Mouse (Mus musculus): ENCODE results near the gene Iglon5. TPM values are rescaled to one million over a fixed set of nuclear protein-coding genes. Genes with fewer than 3 reads are reported as not detected.

Iglon5 gene
- polyA plus RNA-seq (2012; rRNA removed), result 3.7 and 4.2 TPM in 2 replicates

DNA sequence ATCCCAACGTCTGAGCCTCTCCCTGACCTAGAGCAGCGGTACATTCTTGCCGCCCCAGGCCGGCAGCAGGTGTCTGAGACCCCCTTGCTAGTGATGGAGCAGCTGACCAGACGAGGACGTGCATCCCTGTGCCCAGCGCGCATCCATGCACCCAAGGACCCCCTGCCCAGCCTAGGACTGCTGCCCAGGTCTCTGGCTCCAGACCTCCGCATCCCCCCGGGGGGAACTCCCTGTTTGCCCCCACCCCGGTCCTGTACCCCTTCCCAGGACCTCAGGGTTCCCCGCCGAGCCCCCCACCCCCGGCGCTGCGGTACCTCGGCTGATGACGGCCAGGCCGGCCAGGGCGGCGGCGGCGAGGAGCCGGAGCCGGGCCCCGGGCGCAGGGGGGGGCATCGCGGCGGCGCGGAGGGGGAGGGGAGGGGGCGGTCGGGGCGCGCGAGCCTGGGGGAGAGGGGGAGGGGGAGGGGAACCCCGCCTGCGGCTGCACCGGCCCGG, at the start of gene Iglon5:
TSS of gene Iglon5 (minus strand) at position 445 of the 495 bp plus-strand sequence.

DNA sequence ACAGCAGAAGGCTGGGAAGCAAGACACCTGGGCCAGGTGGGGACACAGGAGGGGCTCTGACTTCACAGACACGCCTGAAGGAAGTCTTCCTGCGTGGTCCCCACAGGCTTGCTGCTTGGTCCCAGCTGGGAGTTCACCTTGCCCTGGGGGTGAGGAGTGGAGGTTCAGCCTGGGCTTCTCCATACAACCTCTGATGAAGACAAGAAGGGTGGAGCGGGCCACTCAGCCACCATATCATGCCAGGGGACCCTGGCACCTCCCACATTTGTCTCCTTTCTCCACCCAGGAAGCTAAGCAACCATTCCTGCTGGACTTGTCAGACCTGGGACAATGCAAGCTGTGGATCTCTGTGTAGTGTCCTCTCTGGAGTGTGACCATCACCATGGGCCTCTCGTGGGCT, 27.0 kb downstream of the Iglon5 start, which contains the start of gene Vsig10l:
TSS of gene Vsig10l (plus strand) at position 301 of the 400 bp plus-strand sequence.

DNA sequence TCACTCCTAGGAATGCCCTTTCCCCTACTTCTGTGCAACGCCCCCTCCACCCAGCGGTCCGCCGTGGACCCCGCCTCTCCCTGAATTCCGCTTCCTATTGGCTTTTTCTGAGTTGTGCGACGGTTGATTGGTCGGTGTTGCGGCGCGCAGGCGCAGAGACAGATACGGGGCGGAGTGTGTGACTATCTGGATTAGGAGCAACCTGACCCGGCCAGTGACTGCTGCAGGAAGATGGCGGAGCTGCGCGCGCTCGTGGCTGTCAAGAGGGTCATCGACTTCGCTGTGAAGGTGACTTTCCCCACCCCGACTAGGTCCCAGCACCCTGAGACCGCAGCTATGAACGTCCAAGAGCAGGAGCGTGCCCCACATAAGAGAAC, 46.0 kb downstream of the Iglon5 start, which contains the start of the genes Etfb and Gm45233:
TSS of gene Etfb (plus strand) at position 167 of the 377 bp plus-strand sequence.
TSS of gene Gm45233 (plus strand) at position 212 of the 377 bp plus-strand sequence.

DNA sequence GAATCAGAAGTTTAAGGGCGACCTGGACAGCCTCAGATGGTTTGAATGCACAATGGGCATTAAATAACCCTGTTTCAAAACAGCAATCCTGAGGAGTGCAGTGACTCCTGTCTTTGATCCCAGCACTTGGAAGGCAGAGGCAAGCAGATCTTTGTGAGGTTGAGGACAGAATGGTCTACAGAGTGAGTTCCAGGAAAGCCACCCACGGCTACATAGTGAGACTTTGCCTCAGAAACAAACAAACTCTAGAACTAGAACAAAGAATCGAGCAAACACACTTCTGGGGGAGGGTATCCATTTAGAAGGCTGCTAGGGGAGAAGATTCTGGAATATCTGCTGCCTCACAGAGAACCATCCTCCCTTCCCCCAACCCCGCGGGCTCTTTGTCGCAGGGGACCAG, 49.4 kb downstream of the Iglon5 start, which contains the start of gene Cldnd2:
TSS of gene Cldnd2 (plus strand) at position 301 of the 400 bp plus-strand sequence.

DNA sequence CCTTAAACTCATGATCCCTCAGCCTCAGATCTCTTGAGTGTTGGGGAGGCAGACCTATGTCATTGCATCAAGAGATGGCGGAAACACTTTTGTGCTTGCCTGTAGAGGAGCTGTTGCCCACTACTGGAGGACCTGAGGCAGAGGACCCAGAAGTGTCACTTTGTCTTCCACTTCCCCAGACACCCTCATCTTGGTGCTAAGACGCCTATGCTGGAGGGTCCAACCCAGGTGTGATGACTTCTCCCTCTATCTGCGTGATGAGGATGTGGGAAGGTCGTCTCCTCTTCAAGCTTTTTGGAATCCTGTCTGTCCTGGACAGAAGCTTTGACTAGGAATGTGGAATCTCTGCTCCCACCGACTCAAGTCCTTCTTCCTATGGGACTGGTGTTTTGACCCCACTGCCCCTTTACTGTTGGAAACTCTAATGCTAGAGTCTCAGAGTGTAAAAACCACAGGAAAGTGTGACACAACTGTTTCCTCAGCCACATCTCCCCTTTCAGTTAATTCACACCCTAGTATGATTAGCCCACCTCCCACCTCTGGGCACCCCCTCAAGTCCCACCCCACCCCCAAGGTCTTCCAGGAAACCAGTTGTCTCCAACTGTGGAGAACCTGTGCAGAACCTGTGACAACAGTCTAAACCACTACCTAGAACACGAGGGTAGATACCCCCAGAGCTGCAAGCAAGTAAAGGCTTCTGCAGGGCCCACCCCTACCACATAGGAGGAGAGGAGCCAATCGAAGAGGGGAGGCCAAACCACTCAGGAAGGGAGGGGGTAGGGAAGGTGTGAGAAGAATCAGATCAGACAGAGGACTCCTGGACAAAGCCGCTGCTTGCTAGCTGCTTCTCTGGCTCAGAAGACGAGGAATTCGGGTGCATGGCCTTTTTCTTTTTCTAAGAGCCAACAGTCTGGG, 53.3 kb downstream of the Iglon5 start, which contains the start of gene Nkg7:
TSS of gene Nkg7 (plus strand) at position 733 of the 915 bp plus-strand sequence.

DNA sequence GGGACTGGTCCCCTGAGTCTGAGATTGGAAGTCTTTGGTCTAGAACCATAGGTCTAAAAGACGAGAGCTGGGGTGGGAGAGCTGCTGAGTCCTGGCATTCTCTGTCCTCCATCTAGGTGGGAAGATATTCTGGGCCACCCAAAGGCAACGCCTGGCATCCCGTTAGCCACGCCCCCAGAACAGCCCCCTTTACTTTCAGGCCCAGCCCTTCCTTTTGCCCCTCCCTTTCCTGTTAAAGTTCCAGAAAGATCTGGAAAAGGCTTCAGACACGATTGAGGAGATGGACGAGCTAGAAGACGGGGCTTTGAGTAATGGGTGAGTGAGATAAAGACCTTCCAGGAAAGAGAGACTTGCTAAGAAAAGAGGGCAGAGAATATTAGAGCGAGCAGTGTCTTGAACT, 62.5 kb downstream of the Iglon5 start, which contains the start of gene Lim2:
TSS of gene Lim2 (plus strand) at position 265 of the 400 bp plus-strand sequence.

Other genes with a start within 250 kb of the Iglon5 start
- gene Zfp715, start 176.8 kb downstream of the Iglon5 start, polyA plus RNA-seq (2012; rRNA removed), result 0.30 and 0.62 TPM in 2 replicates
- gene Siglecf, start 138.7 kb downstream of the Iglon5 start, polyA plus RNA-seq (2012; rRNA removed), result 1.4 and 1.7 TPM in 2 replicates
- 1.7 and 2.9 TPM in 2 replicates for gene Siglecg, start 81.9 kb downstream of the Iglon5 start, polyA plus RNA-seq (2012; rRNA removed)
- gene Lim2, start 62.4 kb downstream of the Iglon5 start, polyA plus RNA-seq (2012; rRNA removed), result not detected in 2 replicates
- 0.75 and 1.7 TPM in 2 replicates for gene Nkg7, start 53.0 kb downstream of the Iglon5 start, polyA plus RNA-seq (2012; rRNA removed)
- not detected in 2 replicates for gene Cldnd2, start 49.3 kb downstream of the Iglon5 start, polyA plus RNA-seq (2012; rRNA removed)
- 21.8 and 22.9 TPM in 2 replicates for gene Etfb, start 46.0 kb downstream of the Iglon5 start, polyA plus RNA-seq (2012; rRNA removed)
- gene Gm45233, start 45.9 kb downstream of the Iglon5 start, polyA plus RNA-seq (2012; rRNA removed), result 0.40 and 0.47 TPM in 2 replicates
- 18.5 and 34.7 TPM in 2 replicates for gene Vsig10l, start 26.9 kb downstream of the Iglon5 start, polyA plus RNA-seq (2012; rRNA removed)
- gene 4931406B18Rik, start 15.9 kb upstream of the Iglon5 start, polyA plus RNA-seq (2012; rRNA removed), result not detected in 2 replicates
- gene Cd33, start 54.4 kb upstream of the Iglon5 start, polyA plus RNA-seq (2012; rRNA removed), result 2.5 and 2.8 TPM in 2 replicates
- gene Zfp658, start 72.2 kb upstream of the Iglon5 start, polyA plus RNA-seq (2012; rRNA removed), result 0.17 and 0.19 TPM in 2 replicates
- gene Zfp719, start 89.5 kb upstream of the Iglon5 start, polyA plus RNA-seq (2012; rRNA removed), result 0.06 and 0.27 TPM in 2 replicates
- gene Zfp819, start 117.1 kb upstream of the Iglon5 start, polyA plus RNA-seq (2012; rRNA removed), result not detected in 2 replicates
- 0.05 TPM in 1 of 2 replicates, not detected in the other for gene Ceacam18, start 144.6 kb upstream of the Iglon5 start, polyA plus RNA-seq (2012; rRNA removed)
- gene Siglece, start 170.1 kb upstream of the Iglon5 start, polyA plus RNA-seq (2012; rRNA removed), result 0.71 and 1.8 TPM in 2 replicates
- gene Ctu1, start 181.9 kb upstream of the Iglon5 start, polyA plus RNA-seq (2012; rRNA removed), result 7.3 and 10.5 TPM in 2 replicates
- 8.7 and 11.1 TPM in 2 replicates for gene Klk14, start 200.3 kb upstream of the Iglon5 start, polyA plus RNA-seq (2012; rRNA removed)
- 36.1 and 62.4 TPM in 2 replicates for gene Klk13, start 222.5 kb upstream of the Iglon5 start, polyA plus RNA-seq (2012; rRNA removed)

Measured in stomach, adult 2 months (tissue).